Mouse (Mus musculus) kidney, adult 2 months (tissue): ENCODE results near the gene Rtcb. TPM values are rescaled to one million over a fixed set of nuclear protein-coding genes. Genes with fewer than 3 reads are reported as not detected.

ENCODE experiments used
- DNase-seq: peaks from one replicate; pipeline ENCODE4 v3.0.0; 2021
- H3K27ac ChIP-seq: fragments of 200-500 bp; 2 replicates; pipeline ENCODE4 v1.5.1; 2012; ENCODE audit warnings: low read depth, low read length, control low read depth, inconsistent platforms; ENCODE audit not compliant: insufficient read depth
- H3K27me3 ChIP-seq: fragments of 200-500 bp; replicated peaks from 2 replicates; pipeline ENCODE4 v1.6.1; 2012; ENCODE audit warnings: mild to moderate bottlenecking, moderate library complexity, low read length, inconsistent platforms; ENCODE audit not compliant: control insufficient read depth, insufficient read depth
- H3K36me3 ChIP-seq: fragments of 200-500 bp; 2 replicates; pipeline ENCODE4 v1.6.1; 2012; ENCODE audit warnings: mild to moderate bottlenecking, moderate library complexity, low read length, inconsistent platforms; ENCODE audit not compliant: control insufficient read depth, insufficient read depth
- H3K4me1 ChIP-seq: fragments of 200-500 bp; 2 replicates; pipeline ENCODE4 v1.6.1; 2011; ENCODE audit warnings: low read length; ENCODE audit not compliant: control insufficient read depth, insufficient read depth
- H3K4me3 ChIP-seq: fragments of 200-500 bp; 2 replicates; pipeline ENCODE4 v1.5.1; 2011; ENCODE audit warnings: mild to moderate bottlenecking, low read depth, low read length, control low read depth; ENCODE audit not compliant: insufficient read depth
- CTCF ChIP-seq: fragments of 200-500 bp; conservative IDR thresholded peaks from 2 replicates; pipeline ENCODE4 v1.5.1; 2011; ENCODE audit warnings: low read depth, mild to moderate bottlenecking, control low read depth, low read length, moderate library complexity, mixed read lengths; ENCODE audit not compliant: insufficient read depth, insufficient read length
- POLR2A ChIP-seq: fragments of 200-500 bp; IDR thresholded peaks from one replicate; pipeline ENCODE4 v1.6.1; 2011; ENCODE audit warnings: low read depth, low read length, control low read depth
- WGBS: fragments of 180-500 bp; shearing (Covaris S2); methylation state at CpG from one replicate; pipeline ENCODE4 v1.1.7; 2018; 5-methylcytosine and 5-hydroxymethylcytosine counted together
- polyA plus RNA-seq: library from polyadenylated mRNA; depleted of rRNA; stranded (reverse); fragments of >200 nt; gene quantifications from 2 replicates; pipeline ENCODE4 v1.2.3, GENCODE M21; 2012; rRNA removed

Rtcb gene
- 63.6 and 80.4 TPM in 2 replicates for polyA plus RNA-seq

GRCm38 (mm10) chr10:85957464-85957950 lies at the start of gene Rtcb:
TSS of gene Rtcb (minus strand) at chr10:85957823.
- Histone ChIP-seq H3K4me1 (peaks cover 11% of the 10 kb centered on the region), H3K27ac (peak within 1 kb of the TSS; percentile 28), H3K27me3 (no peaks in the 10 kb centered on the region), H3K36me3 (no peaks in the 10 kb centered on the region), H3K4me3 (peak within 1 kb of the TSS; percentile 71)
- no peak for TF ChIP-seq POLR2A
- TF ChIP-seq CTCF, result no peak
- DNase-seq, result peak; percentile 98
- under 1% methylated on average over 38 of the region's 38 CpGs for WGBS

GRCm38 (mm10) chr10:86006455-86006854 lies 48.8 kb upstream of the Rtcb start:
- Histone ChIP-seq H3K4me1 (no peaks in the 10 kb centered on the region), H3K27ac (no peak overlapping the region), H3K36me3 (no peaks in the 10 kb centered on the region), H3K4me3 (no peak overlapping the region), H3K27me3 (no peaks in the 10 kb centered on the region)
- 79% methylated on average over 5 of the region's 5 CpGs for WGBS
- TF ChIP-seq POLR2A, result no peak
- TF ChIP-seq CTCF, result no peak
- DNase-seq, result no peak

DNA sequence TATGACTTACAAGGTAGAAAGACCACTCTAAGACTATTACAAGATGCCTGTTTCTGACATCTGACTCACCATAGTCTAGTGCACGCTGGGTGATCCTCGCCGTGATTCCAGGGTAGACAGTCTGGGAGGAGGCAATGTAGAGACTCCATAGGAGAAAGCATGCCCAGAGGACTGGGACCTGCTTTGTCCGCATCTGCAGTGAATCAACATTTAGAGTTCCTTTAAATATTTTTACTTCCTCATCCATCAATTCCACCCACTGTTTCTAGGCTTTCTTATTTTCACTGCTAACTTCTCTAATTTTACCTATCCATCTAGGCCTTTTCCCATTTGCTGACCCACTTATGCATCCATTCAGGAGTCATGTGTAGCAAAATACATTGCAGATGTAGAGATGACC lies 42.8 kb upstream of the Rtcb start:
- no peak for DNase-seq

GRCm38 (mm10) chr10:85994543-85995104 lies 37.0 kb upstream of the Rtcb start:
- peaks cover 4% of the 10 kb centered on the region; the same call in 1 of the 2 replicates for H3K4me1 ChIP-seq
- TF ChIP-seq POLR2A (no peak), CTCF (no peak)
- 79% methylated on average over 5 of the region's 5 CpGs for WGBS

More for the DNA sequence above, 42.8 kb upstream of the Rtcb start:
- TF ChIP-seq CTCF (no peak), POLR2A (no peak)
- Histone ChIP-seq H3K4me3 (no peak overlapping the region), H3K36me3 (no peaks in the 10 kb centered on the region), H3K27me3 (no peaks in the 10 kb centered on the region), H3K27ac (no peak overlapping the region), H3K4me1 (no peaks in the 10 kb centered on the region)
- WGBS, result 90% methylated on average over 4 of the region's 4 CpGs

GRCm38 (mm10) chr10:85993836-85994235 lies 36.2 kb upstream of the Rtcb start:
- Histone ChIP-seq H3K4me1 (peaks cover 4% of the 10 kb centered on the region; the same call in 1 of the 2 replicates), H3K27me3 (no peaks in the 10 kb centered on the region), H3K27ac (no peak overlapping the region), H3K4me3 (no peak overlapping the region), H3K36me3 (no peaks in the 10 kb centered on the region)
- 92% methylated on average over 9 of the region's 9 CpGs for WGBS
- no peak for TF ChIP-seq POLR2A
- no peak for TF ChIP-seq CTCF
- DNase-seq, result no peak

More at GRCm38 (mm10) chr10:85994543-85995104, 37.0 kb upstream of the Rtcb start:
- Histone ChIP-seq H3K27me3 (no peaks in the 10 kb centered on the region), H3K4me3 (no peak overlapping the region), H3K27ac (no peak overlapping the region), H3K36me3 (no peaks in the 10 kb centered on the region)
- no peak for DNase-seq

DNA sequence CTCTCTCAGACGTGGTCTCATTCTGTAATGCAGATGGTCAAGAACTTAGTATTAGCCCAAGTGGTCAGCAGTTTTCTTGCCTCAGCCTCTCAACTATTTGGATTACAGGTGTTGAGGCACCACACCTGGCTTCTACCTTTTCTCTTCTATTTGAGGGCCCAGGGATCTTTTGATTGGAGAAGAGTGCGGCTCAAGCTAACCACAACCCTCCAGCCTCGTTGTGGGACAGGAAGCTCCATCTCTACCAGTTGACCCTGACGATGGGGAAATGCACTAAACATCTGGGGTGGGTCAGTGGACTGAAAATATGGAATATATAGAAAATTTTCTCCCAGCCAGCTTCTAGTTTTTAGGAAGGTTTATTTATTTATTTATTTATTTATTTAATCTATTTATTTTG lies 34.8 kb upstream of the Rtcb start:
- Histone ChIP-seq H3K4me3 (no peak overlapping the region), H3K27ac (no peak overlapping the region), H3K27me3 (no peaks in the 10 kb centered on the region), H3K4me1 (peaks cover 4% of the 10 kb centered on the region; the same call in 1 of the 2 replicates), H3K36me3 (no peaks in the 10 kb centered on the region)
- no peak for DNase-seq
- TF ChIP-seq CTCF, result no peak
- no peak for TF ChIP-seq POLR2A
- WGBS, result 79% methylated on average over 4 of the region's 4 CpGs

- no peak for DNase-seq
- Histone ChIP-seq H3K27me3 (no peaks in the 10 kb centered on the region; the same call in 1 of the 2 replicates), H3K4me1 (peaks cover 4% of the 10 kb centered on the region; the same call in 1 of the 2 replicates), H3K4me3 (no peak overlapping the region), H3K36me3 (no peaks in the 10 kb centered on the region), H3K27ac (no peak overlapping the region)
- 62% methylated on average over 6 of the region's 6 CpGs for WGBS
- TF ChIP-seq CTCF (no peak), POLR2A (no peak)
These were observed 31.9 kb upstream of the Rtcb start for GRCm38 (mm10) chr10:85989412-85990115.
